Mouse (Mus musculus): ENCODE data around the gene Gm49403. TPM values are rescaled to one million over a fixed set of nuclear protein-coding genes. Genes with fewer than 3 reads are reported as not detected.
"Not testable (repeated sequence)": the region's sequence is repeated elsewhere in the genome, so short reads cannot be mapped to it uniquely, and the experiment has no call there.

Gm49403 gene
- total RNA-seq, 2 experiments from 2014 or later: not detected

DNA sequence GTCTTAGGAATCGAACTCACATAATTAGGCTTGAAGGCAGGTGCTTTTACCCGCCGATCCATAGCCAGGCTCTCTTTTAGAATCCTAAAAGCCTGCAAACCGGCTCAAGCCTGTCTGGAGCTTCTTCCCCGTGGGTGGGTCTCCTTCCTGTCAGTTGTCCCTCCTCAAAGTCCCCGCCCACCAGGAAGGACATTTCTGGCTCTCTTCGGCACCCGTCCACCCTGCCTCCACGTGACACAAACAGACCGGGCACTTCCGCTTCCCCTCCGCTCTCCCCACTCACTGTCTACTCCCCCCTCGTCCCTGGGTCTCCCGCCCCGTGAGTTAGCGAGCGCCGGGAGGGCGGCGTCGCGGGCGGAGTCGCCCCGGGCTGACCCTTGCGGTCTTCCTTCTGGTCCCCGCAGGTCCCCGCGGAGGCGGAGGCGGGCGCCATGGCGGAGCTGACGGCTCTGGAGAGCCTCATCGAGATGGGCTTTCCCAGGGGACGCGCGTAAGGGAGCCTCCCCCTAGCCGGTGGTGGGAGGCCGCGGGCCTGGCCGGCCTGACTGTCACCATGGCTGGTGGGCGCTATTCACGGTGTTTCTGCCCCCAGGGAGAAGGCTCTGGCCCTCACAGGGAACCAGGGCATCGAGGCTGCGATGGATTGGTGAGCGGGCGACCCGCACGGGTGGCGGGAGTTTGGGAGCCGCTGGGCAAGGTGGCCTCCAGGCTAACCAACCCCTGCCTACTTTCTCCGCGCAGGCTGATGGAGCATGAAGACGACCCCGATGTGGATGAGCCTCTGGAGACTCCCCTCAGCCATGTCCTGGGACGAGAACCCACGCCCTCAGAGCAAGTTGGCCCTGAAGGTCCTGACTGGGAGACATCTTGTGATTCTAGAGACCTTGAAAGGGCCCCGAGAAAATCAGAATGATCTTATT lies 12.2 kb upstream of the Gm49403 start, which contains the start of gene Ubxn1:
TSS of gene Ubxn1 (plus strand) at position 230 of the 920 bp plus-strand sequence.
- peak; percentile 97 to 98 for DNase-seq

GRCm38 (mm10) chr19:8872266-8872840 lies 11.4 kb upstream of the Gm49403 start:
- peak in 1 of 2 experiments; percentile 23 for DNase-seq

GRCm38 (mm10) chr19:8875031-8875430 lies 8.7 kb upstream of the Gm49403 start:
- no peak for DNase-seq

DNA sequence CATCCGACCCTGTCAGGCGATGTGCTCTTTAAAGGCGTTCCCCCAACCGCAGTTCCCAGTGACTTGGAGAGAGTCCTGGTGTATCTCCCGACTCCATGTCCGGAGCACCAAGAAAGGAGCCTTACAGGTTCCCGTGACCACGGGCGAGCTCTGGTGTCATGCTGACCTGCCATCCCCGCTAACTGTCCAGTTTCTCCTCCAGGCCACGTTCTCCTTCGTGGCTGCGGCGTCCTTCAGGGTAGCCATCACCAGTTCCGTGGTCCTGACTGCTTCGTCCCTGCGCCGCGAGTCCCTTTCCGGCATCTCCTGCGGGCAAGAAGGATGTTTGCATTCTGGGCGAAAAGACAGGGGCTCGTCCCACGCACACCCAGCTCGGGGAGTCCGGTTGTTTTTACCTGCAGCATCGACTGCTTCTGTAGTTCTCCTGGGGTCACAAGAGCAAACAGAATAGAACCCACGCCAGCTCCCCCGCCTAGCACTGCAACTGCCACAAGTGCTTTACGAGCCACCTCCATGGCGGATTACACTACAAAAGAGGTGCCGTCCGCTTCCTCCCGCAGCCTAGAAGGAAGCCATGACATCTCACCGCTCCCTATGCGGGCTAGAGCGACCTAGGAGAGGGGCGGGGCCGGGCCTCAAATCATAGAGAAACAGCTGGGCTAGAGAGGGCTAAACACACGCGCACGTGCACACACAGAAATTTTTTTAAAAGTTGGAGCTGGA lies 3.3 kb upstream of the Gm49403 start, which contains the start of gene Uqcc3:
TSS of gene Uqcc3 (minus strand) at position 613 of the 723 bp plus-strand sequence.
- peak; percentile 92 to 93 for DNase-seq

- no peak for DNase-seq
Observed at GRCm38 (mm10) chr19:8881034-8881392, 2.7 kb upstream of the Gm49403 start.

GRCm38 (mm10) chr19:8886916-8887584 lies 3.3 kb downstream of the Gm49403 start:
- DNase-seq: no peak

DNA sequence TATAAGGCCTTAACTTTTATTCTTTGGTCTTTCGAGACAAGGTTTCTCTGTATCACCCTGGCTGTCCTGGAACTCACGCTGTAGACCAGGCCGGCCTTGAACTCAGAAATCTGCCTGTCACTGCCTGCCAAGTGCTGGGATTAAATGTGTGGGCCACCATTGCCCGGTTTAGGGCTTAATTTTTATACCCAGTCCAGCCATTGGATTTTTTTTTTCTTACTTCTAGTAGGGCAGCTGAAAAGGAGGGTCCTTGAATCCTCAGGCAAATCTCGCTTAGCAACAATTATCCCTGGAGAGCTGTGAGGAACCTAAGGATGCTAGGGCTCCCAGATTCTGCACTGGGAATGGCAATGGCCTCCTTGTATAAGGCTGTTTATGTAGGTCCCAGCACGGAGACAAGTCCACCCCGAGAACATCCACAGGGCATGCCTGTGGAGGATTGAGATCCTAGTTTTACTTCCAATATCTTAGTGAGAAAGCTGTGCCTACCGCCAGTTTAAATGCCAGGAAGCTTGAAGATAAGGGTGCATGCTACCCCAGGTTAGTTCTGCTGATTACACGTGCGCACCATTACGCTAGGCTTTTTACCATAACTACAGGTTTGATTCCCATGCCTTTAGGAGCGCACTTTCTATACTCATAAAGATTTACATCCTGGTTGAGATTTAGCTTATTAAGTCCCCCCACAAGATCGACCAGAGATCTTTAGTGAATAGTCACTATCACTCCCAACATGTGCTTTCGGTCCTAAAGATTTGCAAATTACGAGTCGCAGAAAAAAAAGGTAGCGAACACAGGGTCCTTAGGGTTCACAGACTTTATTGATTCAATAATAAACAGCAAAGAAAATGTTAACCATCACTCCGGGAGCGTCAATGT lies 4.1 kb downstream of the Gm49403 start:
- DNase-seq: no peak

DNA sequence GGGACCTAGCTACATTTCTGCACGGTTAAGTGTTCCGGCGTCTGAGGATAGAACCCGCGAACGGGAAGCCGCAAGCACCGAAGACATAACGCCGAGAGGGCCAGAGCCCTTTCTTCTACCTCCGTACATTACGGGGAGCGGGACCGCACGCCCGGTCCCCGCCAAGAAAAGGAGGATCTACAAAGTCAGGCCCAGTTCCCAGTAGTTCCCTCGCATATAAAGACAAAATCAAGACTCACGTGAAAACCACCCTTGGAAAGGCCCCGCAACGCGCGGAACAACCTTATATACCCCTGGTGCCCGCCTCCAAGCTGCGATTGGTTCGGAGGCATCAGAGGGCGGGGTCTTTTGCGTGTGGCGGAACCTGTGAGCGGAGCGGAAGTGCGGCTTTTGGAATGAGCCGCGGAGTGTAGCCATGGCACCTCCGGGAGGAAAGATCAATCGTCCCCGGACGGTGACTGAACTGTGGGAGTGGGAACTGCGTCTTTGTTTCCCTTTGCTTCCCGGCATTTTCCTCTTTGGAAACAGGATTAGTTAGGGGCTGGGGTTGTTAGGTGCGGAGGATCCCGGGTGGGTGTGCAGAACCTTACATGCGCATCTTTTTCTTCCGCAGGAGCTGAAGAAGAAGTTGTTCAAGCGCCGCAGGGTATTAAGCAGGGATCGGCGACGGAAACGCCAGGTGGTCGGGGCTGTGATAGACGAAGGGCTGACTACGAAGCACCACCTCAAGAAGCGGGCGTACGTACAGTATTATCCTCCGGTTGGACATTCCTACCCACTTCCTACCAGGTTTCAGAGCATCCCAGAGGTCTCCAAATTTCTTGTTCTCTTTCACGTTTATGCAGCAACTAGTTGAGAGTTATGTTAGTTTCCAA lies 5.0 kb downstream of the Gm49403 start, which contains the start of the genes 1810009A15Rik and Gm49416:
TSS of gene 1810009A15Rik (plus strand) at position 343 of the 875 bp plus-strand sequence.
TSS of gene Gm49416 (plus strand) at position 416 of the 875 bp plus-strand sequence.
- DNase-seq: peak; percentile 94 to 96

DNA sequence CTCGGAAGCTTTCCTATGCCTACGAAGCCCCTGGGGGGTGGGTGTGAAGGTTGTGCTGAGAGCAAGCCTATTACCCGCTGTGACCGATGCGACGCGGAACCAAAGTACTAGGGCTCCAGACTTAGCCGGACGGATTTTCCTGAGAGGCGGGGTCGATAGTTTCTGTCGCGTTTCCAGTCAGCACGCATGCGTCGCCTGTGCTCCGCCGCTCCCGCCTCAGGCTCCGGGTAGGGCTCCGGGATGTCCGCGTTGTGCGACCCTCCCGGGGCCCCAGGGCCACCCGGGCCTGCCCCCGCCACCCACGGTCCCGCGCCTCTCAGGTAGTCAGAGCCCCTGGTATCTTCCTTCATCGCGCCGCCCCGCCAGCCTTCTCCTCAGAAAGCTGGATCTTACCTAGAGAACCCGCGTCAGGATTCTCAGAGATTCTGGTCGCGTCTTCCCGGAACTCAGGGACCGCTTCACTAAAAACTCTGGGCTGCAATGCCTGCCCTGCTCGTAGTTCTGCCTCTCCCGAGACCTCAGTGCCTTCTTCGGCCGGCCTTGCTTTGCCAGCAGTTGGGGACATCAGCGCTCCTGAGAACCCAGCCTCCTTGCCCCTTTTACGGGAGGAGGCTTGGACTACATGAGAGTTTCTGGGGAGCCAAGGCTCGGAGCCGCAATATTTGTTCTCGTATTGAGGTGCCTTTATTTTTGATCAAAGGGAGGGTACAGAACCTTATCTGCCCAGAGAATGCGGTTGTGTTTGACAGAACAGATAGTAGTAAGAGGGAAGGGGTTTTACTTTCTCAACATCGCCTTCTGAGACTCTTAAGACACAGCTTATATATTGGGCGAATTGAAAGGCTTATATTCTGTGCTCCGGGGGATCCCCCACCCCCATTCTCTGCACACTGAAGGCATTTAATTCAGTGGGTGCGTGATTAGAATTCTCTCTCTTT lies 9.4 kb downstream of the Gm49403 start, which contains the start of gene Ints5:
TSS of gene Ints5 (plus strand) at position 177 of the 938 bp plus-strand sequence.
- peak; percentile 88 for DNase-seq

- DNase-seq: no peak
Observed at GRCm38 (mm10) chr19:8895397-8895960, 11.7 kb downstream of the Gm49403 start.

DNA sequence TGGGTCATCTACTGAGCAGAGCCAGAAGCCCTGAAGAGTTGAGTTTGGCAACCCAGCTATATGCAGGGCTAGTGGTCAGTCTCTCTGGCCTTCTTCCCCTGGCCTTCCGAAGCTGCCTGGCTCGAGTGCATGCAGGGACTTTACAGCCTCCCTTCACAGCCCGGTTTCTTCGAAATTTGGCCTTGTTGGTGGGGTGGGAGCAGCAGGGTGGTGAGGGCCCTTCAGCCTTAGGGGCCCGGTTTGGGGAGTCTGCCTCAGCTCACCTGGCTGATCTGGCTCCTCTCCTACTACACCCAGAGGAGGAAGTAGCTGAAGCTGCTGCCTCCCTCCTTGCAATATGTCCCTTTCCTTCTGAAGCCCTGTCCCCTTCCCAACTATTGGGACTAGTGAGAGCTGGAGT lies 12.5 kb downstream of the Gm49403 start:
- DNase-seq: not testable (repeated sequence)

- peak; percentile 70 to 77 for DNase-seq
Observed at GRCm38 (mm10) chr19:8897211-8897864, 13.6 kb downstream of the Gm49403 start.

DNA sequence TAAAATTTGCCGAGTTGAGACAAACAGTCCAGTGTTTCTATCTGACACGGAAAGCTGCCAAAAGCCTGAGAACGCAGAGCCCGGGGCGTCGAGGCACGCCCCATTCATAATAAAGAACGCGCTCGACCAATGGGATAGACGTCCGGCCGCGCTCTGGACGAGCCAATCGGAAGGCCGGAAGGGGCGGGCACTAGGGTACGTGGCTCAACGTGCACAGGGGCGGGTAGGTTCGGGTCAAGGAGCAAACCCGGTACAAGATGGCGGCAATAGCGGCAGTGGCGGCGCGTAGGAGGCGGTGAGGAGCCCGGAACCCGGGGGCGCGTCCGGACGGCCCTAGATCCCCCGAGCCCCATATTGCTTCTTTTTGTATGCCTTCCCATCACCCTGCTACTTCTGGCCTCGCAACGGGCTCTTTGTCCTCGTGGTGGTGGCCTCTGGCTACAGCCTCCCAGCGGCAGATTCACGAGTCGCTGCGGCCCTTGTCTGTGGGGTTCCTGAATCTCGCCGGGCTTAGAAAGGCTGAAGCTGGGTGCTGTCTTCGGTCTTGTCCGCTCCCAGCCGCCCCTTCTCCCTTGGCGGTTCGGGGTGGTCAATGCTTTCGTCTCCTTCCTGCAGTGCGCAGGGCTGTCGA lies 14.2 kb downstream of the Gm49403 start, which contains the start of gene Ganab:
TSS of gene Ganab (plus strand) at position 207 of the 631 bp plus-strand sequence.
- peak; percentile 97 for DNase-seq

DNA sequence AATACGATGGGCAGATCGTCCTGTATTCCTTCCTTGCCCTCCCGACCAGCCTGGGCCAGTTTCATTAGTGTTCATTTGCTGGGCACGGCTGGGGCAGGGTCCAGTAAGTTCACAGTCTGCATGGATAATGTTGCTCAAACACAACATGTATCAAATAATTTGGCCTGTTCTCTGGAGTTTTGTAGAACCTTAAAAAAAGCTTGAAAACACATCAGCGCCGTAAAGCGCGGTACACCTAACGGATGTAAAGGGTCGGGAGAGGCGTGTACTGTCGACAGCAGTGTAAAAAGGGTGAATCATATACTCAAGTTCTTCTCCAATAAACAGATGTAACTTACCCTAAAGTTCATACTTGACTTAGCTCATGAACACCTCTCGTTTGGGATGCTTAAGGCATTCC lies 14.8 kb downstream of the Gm49403 start:
- DNase-seq: no peak

GRCm38 (mm10) chr19:8899079-8899478 lies 15.3 kb downstream of the Gm49403 start:
- DNase-seq: peak in 1 of 2 experiments; percentile 34

GRCm38 (mm10) chr19:8903412-8903811 lies 19.7 kb downstream of the Gm49403 start:
- no peak for DNase-seq

- DNase-seq: no peak
Observed at GRCm38 (mm10) chr19:8908531-8908930, 24.8 kb downstream of the Gm49403 start.
